Mouse (Mus musculus) skeletal muscle tissue, adult 2 months (tissue): ENCODE measurements at regions not wholly inside any gene's neighbourhood (a gene's known extent, or its start where the extent isn't known, plus 50 kb on each side); places are given as distances from the start of the nearest gene placed in this dataset.
"Not testable (repeated sequence)": the region's sequence is repeated elsewhere in the genome, so short reads cannot be mapped to it uniquely, and the experiment has no call there.

Experiments used
- DNase-seq: peaks from one replicate; pipeline ENCODE4 v3.0.0-alpha.2; 2012; ENCODE audit warnings: low read depth, low spot score

GRCm38 (mm10) chr3:79002173-79002848 lies 284.0 kb downstream of the Rapgef2 start:
- no peak for DNase-seq

GRCm38 (mm10) chr3:79001754-79002153 lies 284.6 kb downstream of the Rapgef2 start:
- DNase-seq = no peak

- no peak for DNase-seq
These were observed 286.0 kb downstream of the Rapgef2 start for GRCm38 (mm10) chr3:79000293-79000692.

DNA sequence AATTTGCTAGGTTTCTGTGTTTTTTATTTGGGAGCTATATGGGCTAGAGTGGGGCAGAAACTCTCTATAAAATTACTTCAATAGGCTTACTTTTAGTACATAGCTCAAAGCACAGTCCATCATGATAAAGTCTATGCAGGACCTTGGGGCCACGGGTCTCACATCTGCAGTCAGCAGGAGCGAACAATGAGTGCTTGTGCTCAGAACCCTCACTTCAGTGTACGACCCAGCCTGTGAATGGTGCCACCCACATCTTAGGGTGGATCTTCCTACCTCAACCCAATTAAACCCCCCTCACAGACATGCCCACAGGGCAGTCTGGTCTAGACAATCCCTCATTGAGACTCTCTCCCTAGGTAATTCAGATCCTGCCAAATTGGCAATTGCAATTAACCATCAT lies 286.5 kb downstream of the Rapgef2 start:
- no peak for DNase-seq

- peak; percentile 16 for DNase-seq
These were observed 298.2 kb downstream of the Rapgef2 start for GRCm38 (mm10) chr3:78988120-78988519.

DNA sequence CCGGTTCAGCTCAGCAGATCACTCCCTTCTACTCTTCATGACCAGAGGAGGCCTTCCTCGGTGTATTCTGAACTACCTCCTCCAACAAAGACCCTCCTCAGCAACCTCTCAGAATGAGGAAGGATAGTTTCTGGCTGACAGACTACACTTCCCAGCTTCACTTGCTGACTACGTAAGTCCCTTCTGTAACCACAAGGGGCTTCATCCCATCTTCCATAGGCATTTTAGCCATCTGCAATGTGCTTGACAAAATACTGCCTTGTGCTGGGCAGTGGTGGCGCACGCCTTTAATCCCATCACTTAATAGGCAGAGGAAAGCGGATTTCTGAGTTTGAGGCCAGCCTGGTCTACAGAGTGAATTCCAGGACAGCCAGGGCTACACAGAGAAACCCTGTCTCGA lies 299.6 kb downstream of the Rapgef2 start:
- DNase-seq = no peak

GRCm38 (mm10) chr3:78981057-78981456 lies 305.3 kb downstream of the Rapgef2 start:
- DNase-seq = no peak

- DNase-seq = no peak
These were observed 307.5 kb downstream of the Rapgef2 start for GRCm38 (mm10) chr3:78978781-78979180.

GRCm38 (mm10) chr3:78966683-78967549 lies 319.4 kb downstream of the Rapgef2 start:
- DNase-seq = not testable (repeated sequence)

DNA sequence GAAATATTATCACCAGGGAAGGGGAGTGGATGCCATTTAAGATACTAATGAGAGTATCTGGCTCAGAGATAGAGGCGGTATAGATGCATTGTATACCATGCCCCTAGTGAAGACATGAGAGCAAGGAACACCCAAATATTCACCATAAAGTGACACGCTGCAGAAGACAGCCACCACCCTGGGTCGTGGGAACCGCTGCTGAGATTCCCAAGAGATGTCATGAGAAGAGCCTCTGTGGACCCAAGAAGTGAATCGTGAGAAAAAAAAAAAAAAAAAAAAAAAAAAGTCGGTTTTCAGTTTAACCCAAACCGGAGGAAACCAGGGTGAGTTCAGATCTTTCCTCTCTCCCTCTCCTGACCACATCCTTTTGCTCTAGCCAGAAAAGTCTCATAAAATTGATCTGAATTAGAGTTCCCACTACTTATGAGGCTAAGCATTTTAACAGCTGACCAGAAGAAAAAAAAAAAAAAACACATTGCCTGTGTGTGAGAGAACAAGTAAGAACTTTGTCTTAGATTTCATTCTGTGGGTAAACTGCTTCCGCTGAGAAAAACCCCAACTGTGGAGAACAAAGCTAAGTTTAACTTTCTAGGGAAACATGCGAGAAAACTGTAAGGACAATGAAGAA lies 322.0 kb downstream of the Rapgef2 start:
- peak; percentile 27 for DNase-seq

- peak; percentile 36 for DNase-seq
These were observed 327.5 kb downstream of the Rapgef2 start for GRCm38 (mm10) chr3:78958781-78959180.

GRCm38 (mm10) chr3:78955364-78955763 lies 331.0 kb downstream of the Rapgef2 start:
- peak; percentile 6 for DNase-seq

DNA sequence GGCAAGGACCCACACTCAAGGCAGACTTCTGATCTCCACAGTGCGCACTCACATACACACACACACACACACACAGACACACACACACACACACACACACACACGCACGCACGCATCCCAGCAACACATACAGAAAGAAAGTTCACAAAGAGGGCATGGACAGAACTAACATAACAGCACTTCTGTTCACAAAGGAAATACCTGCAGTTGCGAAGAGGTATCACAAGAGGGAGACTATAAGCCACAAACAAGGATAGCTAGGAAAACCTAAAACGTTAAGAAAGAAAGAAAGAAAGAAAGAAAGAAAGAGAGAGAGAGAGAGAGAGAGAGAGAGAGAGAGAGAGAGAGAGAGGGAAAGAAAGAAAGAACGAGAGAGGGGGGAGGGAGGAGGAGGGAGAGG lies 336.9 kb downstream of the Rapgef2 start:
- DNase-seq = not testable (repeated sequence)

DNA sequence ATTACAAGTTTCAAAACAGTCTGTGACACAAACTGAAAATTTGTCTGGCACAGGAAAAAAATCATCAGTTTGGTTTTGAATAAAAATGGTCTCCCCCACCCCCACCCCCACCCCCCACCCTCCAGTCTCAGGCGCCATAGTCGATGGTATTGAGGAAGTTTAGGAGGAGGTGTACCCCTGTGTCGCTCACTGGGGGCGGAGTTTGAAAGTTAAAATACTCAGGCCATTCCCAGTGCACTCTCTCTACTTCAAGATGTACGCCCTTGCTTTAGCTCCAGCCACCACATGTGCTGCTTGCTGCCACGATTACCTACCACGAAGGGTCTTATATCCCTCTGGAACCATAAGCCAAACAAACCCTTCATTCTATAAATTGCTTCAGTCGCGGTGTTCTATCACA lies 337.6 kb downstream of the Rapgef2 start:
- DNase-seq = no peak

GRCm38 (mm10) chr3:78948171-78948570 lies 338.1 kb downstream of the Rapgef2 start:
- peak; percentile 13 for DNase-seq

- DNase-seq = no peak
These were observed 339.1 kb downstream of the Rapgef2 start for GRCm38 (mm10) chr3:78947183-78947582.

GRCm38 (mm10) chr3:78944185-78944584 lies 342.1 kb downstream of the Rapgef2 start:
- DNase-seq = no peak

- DNase-seq = no peak
These were observed 353.3 kb downstream of the Rapgef2 start for GRCm38 (mm10) chr3:78932975-78933374.

DNA sequence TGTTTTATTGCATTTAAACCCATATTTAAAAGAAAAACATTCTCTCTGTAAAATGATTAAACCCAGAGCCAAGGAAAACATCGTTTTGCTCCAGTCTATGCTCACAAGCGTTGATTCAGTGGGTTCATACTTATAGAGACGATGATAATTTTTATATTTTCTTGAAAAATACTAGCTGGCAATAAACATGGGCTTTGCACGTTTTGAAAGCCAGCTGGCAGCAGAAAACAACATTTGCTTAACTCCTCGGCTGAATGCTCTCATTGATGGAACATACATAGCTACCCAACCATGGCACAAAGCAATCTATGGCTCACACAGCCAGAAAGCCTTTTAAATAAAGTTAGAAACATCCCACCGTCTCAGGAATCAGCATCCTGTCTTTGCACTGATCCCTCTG lies 366.5 kb downstream of the Rapgef2 start:
- no peak for DNase-seq

GRCm38 (mm10) chr3:78919407-78919806 lies 366.9 kb downstream of the Rapgef2 start:
- peak; percentile 48 for DNase-seq

DNA sequence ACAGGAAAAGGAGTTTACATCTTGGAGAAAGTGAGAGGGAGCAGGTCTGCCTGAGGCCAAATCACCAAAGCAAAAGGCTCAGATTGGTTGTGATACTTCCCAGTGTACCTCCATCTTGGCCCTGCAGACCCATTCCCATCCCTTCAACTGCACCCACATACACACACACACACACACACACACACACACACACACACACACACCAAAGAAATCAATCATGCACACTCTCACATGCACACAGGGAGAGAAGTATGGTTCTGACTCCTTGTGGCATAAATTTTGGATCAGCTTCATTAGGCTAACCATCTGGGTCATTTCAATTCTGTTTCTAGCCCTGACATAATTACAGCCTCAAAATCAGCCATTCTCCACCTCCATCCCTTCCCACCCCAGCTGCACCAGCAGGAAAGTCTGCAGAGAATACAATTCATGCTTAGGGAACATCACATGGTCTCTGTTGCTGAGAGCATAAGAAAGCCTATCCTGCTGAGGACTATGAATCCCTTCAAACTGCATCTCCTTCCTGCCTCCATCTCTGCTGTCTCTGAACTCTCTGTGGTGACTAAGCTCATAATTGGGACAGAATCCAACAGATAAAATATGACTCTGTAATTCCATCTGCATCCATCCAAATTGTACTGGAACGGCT lies 378.0 kb downstream of the Rapgef2 start:
- no peak for DNase-seq

GRCm38 (mm10) chr3:78907778-78908177 lies 378.5 kb downstream of the Rapgef2 start:
- no peak for DNase-seq
